Mouse (Mus musculus) embryo, embryonic 11.5 days (tissue): ENCODE data around the gene Cox17.
"Not testable (repeated sequence)": the region's sequence is repeated elsewhere in the genome, so short reads cannot be mapped to it uniquely, and the experiment has no call there.

Source experiments
- DNase-seq: peaks from one replicate; pipeline ENCODE4 v3.0.0-alpha.2; 2012; ENCODE audit warnings: low read depth, low spot score

Cox17 gene

DNA sequence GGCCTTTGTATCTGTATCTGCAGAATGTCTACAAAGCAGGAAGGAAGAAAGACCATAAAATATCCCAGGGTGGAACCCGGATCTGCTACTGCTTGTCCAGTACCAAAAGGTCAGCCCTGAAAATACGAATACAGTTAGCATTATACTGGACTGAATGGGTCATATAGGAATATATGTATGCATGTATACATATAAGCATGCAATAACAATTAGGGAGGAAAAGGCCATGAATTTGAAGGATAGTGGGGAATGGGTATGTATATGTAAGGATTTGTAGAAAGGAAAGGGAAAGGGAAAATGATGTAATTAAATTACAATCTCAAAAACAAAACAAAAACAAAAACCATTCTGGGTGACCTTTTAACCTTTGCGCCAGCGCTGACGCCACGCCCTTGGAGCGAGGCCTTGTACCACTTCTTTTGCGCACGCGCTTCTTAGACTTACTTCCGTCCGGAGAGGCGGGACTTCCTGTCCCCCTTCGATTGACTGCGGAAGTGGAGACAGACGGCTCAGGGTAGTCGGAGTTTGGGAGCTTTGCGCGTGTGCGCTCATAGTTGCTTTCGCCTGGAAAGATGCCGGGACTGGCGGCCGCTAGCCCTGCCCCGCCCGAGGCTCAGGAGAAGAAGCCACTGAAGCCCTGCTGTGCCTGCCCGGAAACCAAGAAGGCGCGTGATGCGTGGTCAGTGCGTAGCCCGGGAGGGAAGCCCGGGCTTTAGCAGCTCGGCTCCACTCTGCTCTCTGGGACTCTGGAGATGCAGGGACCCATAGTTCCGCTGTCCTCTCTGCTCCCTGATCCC is at the start of gene Cox17, which contains the start of gene Gm21987:
Gene Cox17 (plus strand): TSS at position 463 of the 797 bp plus-strand sequence.
Gene Gm21987 (plus strand): TSS at position 512 of the 797 bp plus-strand sequence.
- DNase-seq: peak; percentile 85

- DNase-seq: no peak
These were observed 48.4 kb upstream of the Cox17 start for GRCm38 (mm10) chr16:38298410-38298809.

- DNase-seq: no peak
These were observed 44.4 kb upstream of the Cox17 start for GRCm38 (mm10) chr16:38302367-38302766.

DNA sequence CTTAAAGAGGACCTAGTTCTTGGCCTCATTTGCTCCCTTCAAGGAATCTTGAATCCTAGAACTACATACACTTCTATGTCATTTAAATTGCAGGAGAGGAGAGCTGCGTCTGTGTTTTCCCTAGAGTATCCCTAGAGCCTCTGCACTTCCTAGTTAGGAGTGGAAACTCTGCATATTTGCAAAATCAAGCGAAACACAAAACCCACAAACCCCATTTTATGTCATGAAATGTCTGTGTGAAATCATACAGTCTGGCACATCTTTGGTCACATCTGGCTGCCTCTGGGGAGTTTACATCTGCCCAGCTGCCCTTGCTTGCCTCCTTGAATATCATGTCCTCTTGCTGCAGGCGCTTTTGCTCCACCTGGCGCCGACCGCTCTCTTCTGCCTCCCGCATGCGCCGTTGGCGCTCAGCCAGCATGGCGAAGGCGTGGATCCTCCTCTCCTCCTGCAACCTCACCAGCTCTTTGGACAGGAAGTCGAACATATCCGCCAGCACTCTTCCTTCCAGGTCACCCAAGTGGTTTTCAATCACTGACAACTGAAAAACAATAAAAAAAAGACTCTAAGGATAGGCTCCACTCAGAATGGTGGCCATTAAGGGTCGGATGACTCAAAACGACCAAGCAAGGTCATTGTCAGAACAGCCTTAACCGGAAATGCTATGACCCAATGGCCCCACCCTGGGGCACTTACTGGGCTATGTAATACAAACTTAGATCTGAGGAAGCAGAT is 42.2 kb upstream of the Cox17 start:
- no peak for DNase-seq

DNA sequence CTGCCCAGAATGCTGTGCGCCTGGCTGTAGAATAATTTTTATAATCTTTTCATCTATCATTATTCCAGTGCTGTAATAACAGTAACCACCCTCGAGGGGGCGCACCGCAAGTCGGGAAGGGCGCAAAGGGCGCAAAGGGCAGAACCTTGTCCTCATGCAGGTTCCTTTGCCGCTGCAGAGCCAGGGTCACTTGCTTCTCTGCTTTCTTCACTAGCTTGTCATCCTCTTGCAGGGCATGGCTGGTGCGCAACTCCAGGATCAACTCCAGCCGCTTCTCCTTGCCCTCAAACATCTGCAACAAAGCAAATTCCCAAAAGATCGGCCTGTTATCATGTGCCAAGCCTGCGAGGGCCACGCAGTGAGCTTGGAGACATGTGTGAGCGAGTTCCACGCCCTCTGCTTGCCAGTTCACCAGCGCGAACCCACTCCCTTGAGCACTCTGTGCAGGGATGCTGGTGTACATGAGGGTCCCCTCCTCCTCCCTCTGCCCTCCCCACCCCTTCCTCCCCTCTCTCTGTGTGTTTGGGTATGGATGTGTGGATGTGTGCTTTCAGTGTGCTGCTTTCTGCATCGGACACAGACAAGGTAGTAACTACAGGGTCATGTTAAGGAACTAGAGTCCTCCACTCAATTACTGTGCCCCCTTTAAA is 40.1 kb upstream of the Cox17 start:
- no peak for DNase-seq

DNA sequence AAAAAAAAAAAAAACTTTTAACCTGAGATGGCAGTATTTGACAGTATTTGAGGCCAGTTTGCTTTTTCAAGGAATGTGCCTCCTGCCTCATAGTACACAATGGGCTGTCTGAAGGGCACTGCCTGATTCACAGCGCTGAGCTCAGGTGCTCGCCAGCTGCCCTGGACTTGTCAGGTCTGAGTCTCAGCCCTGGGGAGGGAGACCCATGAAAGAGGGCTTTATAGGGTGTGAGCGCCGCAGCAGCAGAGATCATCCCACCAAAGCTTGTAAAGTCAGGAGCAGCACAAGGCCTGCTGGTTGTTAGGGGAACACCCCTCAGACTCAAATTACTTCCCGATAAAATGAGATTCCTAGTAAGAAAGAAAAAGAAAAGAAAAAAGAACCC is 39.6 kb upstream of the Cox17 start:
- DNase-seq: no peak

- no peak for DNase-seq
These were observed 39.1 kb upstream of the Cox17 start for GRCm38 (mm10) chr16:38307651-38308050.

DNA sequence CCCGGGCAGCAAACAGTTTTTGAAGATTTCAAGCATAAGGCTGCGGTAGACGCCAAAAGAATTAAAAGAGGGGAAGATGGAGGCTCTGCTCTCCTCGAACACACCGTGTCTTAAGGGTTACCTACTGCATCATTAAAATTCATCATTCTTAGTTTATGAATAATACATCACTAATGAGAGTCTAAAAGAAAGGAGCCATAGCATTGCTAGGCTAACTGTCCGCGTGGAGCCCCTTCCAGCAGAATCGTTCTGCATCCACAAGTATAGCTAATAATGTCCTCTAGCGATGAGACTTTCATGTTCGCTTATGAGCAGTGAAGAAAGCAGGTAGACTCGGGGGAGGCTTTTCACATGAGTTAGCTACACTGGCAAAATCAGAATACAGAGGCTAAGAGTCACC is 38.6 kb upstream of the Cox17 start:
- no peak for DNase-seq

- DNase-seq: no peak
These were observed 28.3 kb upstream of the Cox17 start for GRCm38 (mm10) chr16:38318492-38318891.

GRCm38 (mm10) chr16:38319087-38319486 is 27.7 kb upstream of the Cox17 start:
- DNase-seq: no peak

GRCm38 (mm10) chr16:38321452-38321935 is 25.3 kb upstream of the Cox17 start:
- no peak for DNase-seq

- no peak for DNase-seq
These were observed 22.5 kb upstream of the Cox17 start for GRCm38 (mm10) chr16:38324311-38324710.

DNA sequence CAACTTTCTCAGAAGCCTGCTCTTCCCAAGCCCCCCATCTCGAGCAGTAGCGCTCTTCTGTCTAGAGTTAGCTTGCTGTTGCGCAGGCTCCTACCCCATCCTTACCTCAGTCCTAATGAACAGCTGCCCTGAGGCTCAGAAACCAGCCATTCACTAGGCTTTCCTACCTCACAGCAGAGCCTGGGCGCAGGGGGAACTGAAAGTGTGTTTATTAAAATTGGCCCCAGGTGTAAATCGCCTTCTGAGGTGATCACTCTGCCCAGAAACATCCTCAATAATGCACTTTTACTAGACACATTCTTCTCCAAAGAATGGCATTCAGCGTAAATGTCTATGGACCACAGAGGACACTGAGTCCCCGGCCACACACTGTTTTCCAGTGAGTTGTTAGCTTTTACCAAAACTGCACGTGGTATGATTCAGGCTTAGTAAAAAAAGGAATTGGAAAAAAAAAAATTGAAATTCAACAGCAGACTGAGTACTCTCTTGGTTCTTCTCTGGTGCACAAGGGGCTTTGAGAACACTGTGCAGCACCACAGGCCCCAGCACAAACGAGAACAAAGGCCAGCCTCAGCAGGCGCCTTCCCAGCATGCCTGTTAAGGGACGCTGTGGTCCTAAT is 19.9 kb upstream of the Cox17 start:
- DNase-seq: no peak

DNA sequence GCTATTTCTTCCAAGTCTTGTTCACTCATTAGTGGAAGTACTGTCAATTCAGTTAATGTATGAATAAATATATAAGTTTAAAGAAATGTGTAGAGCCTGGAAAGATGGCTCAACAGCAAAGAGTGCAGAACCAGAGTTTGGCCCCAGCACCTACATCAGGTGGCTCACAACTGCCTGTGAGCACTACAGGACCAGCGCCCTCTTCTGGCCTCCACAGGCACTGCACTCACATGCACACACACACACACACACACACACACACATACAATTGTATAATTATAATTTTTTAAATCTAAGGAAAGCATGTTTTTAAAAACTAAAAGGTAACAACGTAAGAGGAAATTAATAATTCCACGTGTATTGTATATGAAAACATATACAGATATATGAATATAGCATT is 17.5 kb upstream of the Cox17 start:
- DNase-seq: no peak

- no peak for DNase-seq
These were observed 12.4 kb upstream of the Cox17 start for GRCm38 (mm10) chr16:38334431-38334830.

- not testable (repeated sequence) for DNase-seq
These were observed 8.7 kb upstream of the Cox17 start for GRCm38 (mm10) chr16:38338077-38338476.

GRCm38 (mm10) chr16:38341396-38342324 is 5.1 kb upstream of the Cox17 start, which contains the start of gene Maats1:
TSS of gene Maats1 (minus strand) at chr16:38342143.
- DNase-seq: peak; percentile 74

DNA sequence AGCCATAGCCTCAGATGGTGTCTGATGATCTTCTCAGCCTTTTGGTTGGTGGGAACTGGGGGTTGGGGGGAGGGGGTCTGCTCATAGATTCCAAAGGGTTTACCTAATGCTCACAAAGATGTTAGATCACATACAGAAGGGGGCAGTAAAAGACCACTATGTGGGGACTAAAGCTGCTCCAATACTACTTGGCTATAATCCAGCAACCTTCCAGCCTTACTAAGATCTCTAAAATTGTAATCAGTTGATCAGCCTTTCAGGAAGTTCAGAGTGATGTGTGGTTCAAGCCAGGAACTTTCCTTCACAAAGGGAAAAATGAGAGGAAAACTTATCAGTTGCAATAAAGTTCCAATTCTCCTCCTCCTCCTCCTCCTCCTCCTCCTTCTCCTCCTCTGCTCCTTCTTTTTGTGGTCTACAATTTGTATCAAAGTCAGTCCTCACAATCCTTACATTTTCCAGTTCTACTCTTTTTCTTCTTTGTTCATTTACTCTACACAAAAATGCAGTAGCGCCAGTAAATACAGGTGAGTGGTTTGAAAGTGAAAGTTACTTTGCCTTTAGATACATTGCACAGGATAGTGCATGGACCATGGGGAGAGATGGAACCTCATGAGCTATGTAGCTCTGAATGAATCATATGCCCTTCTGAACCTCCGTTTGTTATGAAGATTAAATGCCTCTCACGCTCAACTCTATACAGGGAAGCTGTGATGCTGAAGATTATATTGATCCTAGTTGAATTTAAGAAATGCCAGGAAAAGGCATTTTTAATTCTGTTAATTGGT is 1.7 kb upstream of the Cox17 start:
- peak; percentile 49 for DNase-seq

- DNase-seq: no peak
These were observed 797 bp downstream of the Cox17 start for GRCm38 (mm10) chr16:38347588-38347987.
